Mouse (Mus musculus) brain, embryonic 18.5 days (tissue): ENCODE data around the gene Hpcal4.

Experiments
- DNase-seq: peaks from one replicate; pipeline ENCODE4 v3.0.0-alpha.2; 2012; ENCODE audit warnings: low read depth, low spot score

Gene Hpcal4

GRCm38 (mm10) chr4:123201186-123202093, 18.4 kb downstream of the Hpcal4 start, which contains the start of gene Nt5c1a:
Gene Nt5c1a (plus strand): TSS chr4:123201504.
- no peak for DNase-seq

GRCm38 (mm10) chr4:123202094-123202420, 19.0 kb downstream of the Hpcal4 start:
- DNase-seq = no peak

GRCm38 (mm10) chr4:123207337-123207736, 24.3 kb downstream of the Hpcal4 start:
- no peak for DNase-seq

GRCm38 (mm10) chr4:123210996-123211395, 28.0 kb downstream of the Hpcal4 start:
- no peak for DNase-seq

- no peak for DNase-seq
Measured at GRCm38 (mm10) chr4:123211453-123211852, 28.4 kb downstream of the Hpcal4 start.

- DNase-seq = no peak
Measured at GRCm38 (mm10) chr4:123212330-123212729, 29.3 kb downstream of the Hpcal4 start.

- DNase-seq = no peak
Measured at GRCm38 (mm10) chr4:123213975-123214374, 30.9 kb downstream of the Hpcal4 start.

- DNase-seq = no peak
Measured at GRCm38 (mm10) chr4:123215367-123215766, 32.3 kb downstream of the Hpcal4 start.

GRCm38 (mm10) chr4:123216782-123217181, 33.8 kb downstream of the Hpcal4 start:
- DNase-seq = no peak

GRCm38 (mm10) chr4:123219720-123220357, 36.8 kb downstream of the Hpcal4 start:
- DNase-seq = no peak

GRCm38 (mm10) chr4:123220637-123221036, 37.6 kb downstream of the Hpcal4 start:
- DNase-seq = no peak

GRCm38 (mm10) chr4:123223309-123223708, 40.3 kb downstream of the Hpcal4 start:
- DNase-seq = no peak

GRCm38 (mm10) chr4:123225718-123226403, 42.8 kb downstream of the Hpcal4 start:
- DNase-seq = no peak

- no peak for DNase-seq
Measured at GRCm38 (mm10) chr4:123227707-123228106, 44.7 kb downstream of the Hpcal4 start.

- no peak for DNase-seq
Measured at GRCm38 (mm10) chr4:123228270-123228669, 45.2 kb downstream of the Hpcal4 start.

- DNase-seq = no peak
Measured at GRCm38 (mm10) chr4:123229166-123229565, 46.1 kb downstream of the Hpcal4 start.

- DNase-seq = no peak
Measured at GRCm38 (mm10) chr4:123232841-123233240, 49.8 kb downstream of the Hpcal4 start.

GRCm38 (mm10) chr4:123233492-123234084, 50.6 kb downstream of the Hpcal4 start, which contains the start of gene Heyl:
Gene Heyl (plus strand): TSS chr4:123233556.
- no peak for DNase-seq

- DNase-seq = no peak
Measured at GRCm38 (mm10) chr4:123235835-123236430, 52.9 kb downstream of the Hpcal4 start.

- DNase-seq = no peak
Measured at GRCm38 (mm10) chr4:123236431-123237031, 53.5 kb downstream of the Hpcal4 start.
